Mouse (Mus musculus): ENCODE measurements around the gene Nudt22. TPM values are rescaled to one million over a fixed set of nuclear protein-coding genes. Genes with fewer than 3 reads are reported as not detected.

Gene Nudt22
- total RNA-seq, 2 experiments from 2014 or later, result 27.3 to 29.7 TPM

DNA sequence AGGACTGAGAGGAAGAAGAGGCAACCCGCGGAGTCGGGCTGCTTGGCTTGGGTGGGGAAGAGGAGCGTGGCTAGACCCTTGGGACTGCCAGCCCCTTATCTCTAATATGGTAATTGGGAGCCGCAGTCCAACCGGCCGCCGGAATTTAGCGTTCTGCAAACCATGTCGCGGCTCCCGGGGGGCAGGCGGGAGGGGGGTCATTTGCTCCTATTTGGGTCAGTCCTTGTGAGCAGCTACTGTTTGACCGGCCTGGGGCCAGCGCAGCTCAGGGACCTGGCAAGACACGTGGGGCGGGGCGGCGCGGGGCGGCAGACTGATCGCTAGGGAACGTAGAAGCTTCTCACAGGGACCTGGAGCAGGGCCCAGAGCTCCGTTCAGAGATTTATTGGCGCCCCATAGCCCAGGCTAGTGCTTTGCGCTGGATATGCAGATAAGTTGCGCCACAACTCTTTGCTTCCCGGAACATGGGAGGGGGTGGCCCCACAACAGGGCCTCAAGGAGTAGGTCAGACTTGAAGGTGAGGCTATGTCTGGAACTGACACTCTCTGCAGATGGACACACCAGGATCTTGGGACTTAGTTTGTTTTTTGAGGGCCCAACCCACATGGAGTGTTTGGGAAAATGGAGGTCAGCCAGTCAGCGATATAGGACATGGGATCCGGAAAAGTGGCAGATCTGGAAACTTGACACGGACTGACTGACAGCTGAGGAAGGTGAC is 43.8 kb downstream of the Nudt22 start:
- intact Hi-C loops (cut with DNase I), result loop anchor here (1.0 to 2.0 kb wide), 3 partner anchors 10 to 22 kb away; partner anchors contain the start of genes Gpr137 and Ppp1r14b
- peak; percentile 92 to 93 for DNase-seq

DNA sequence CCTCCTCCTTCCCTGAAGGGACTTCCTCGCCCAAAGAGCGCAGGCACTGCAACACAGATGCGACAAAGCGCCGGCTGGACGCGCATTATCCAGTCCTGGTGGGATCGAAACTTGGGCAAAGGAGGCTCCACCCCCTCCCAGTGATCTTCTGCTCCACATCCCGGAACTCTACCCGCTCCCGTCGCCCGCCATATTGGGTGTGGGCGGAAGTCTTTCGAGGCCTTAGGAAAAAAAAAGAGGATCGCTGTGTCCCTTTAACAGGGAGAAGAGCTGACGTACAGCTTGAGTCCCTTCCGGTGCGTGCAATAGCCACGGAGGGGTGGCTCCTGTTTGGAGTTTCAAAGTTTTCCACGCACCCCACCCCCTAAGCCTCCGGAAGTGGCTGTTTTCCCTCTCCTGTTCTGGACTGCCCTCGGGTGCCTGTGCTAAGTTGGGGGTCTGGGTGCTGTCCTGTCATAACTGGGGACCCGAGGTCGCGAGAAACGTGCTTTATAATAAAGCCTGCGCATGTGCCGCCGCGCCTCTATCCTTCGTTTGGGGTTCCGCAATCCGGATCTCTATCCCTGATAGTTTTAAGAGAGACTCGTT is 44.4 kb downstream of the Nudt22 start:
- intact Hi-C loops (cut with DNase I), result loop anchor here (1.0 kb wide), 1 partner anchor 9 kb away; the partner anchor contains the start of gene Gpr137
- peak; percentile 98 for DNase-seq

DNA sequence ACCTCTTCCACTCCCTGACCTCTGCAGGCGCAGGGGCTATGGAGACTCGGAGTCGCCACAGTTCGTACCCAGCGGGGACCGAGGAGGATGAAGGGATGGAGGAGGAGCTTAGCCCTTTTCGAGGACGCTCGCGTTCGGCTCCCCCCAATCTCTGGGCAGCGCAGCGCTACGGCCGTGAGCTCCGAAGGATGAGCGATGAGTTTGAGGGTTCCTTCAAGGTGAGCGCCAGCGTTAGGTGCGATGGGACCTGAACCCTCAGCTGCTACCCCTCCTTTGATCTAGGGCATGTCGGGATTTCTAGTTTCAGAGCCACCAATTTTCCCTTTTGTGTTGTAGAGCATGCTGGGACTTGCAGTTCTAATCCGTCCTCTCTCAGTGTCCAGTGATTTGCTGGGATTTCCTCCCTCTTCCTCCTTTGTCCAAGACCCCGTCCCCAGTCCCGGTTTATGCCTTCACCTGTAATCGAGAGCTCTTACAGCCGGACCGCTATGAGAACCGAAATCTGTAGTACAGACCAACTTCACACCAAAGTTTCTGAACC is 45.2 kb downstream of the Nudt22 start:
- peak; percentile 68 to 74 for DNase-seq
- intact Hi-C loops (cut with DNase I), result loop anchor here (1.0 kb wide), 1 partner anchor 8 kb away; the partner anchor contains the start of gene Gpr137

DNA sequence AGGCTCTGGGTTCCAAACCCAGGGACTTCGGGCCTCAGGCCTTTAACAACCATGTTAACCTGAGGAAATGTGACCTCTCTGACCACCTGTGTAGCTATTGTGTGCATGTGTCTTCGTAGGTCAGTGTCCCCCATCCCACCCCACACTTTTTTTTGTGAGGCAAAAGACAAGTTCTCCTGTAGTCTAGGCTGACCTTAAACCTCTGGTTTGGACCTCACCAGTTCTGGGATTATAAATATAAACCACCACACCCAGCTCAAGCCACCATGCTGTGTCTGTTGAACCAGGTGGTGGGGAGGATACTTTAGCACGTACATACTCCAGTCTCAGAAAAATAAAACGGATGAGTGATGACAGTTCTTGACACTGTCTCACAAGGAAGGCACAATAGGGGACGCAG is 46.0 kb downstream of the Nudt22 start:
- intact Hi-C loops (cut with DNase I), result no loop called here
- no peak for DNase-seq

DNA sequence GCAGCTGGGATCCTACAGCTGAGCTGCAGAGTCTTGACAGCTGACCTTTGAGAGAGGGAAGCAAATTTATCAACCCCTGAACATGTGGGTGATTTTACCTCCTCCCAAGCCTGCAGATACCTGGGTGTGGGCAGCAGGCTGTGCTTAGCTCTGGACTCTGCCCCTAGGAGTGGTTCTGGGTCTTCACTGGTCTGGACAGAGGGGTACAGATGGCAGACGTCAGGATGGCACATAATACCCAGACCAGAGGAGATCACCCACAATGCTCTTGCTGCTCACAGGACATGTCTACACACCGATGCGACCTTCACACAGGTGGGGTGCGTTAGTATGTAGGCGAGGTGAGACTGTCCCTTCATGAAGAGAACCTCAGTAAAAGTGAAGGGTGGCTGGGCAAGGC is 46.4 kb downstream of the Nudt22 start:
- DNase-seq, result no peak
- intact Hi-C loops (cut with DNase I), result no loop called here

DNA sequence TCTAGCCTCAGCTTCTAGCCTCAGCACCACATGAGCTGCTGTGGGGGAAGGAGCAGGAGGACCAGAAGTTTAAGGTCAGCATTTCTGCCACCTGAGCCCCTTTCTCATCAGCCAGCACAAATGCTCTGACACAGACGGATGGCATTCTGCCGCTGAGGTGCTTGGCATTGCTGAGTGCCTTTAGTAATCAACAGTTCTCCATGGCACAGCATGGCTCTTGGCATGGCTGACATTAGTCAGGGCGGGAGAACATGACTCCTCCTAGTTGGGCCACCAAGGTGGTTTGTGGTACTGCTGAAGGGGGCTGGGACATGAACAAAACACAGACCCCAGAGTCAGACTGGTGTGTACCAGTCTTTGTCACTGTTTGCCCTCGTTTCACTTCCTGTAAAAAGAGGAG is 47.7 kb downstream of the Nudt22 start:
- intact Hi-C loops (cut with DNase I), result no loop called here
- no peak for DNase-seq

DNA sequence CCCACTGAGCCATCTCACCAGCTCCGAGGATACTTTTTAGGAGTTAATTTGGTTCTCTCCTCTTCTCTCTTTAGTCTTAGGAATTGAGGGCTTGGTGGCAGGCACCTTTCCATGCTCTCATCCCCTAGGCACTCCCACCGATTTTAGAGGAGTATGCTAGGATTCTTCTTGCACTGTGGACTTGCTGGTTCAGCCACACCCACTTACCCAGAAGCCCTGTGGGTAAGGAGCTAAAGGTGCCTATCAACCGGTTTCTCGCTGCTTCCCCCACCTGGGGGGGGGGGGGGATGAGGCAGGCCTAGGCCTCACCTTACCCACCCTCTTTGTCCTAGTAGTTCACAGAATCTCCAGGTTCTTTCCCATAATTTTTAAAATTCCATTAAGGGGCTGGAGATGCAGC is 48.2 kb downstream of the Nudt22 start:
- intact Hi-C loops (cut with DNase I), result no loop called here
- no peak for DNase-seq

DNA sequence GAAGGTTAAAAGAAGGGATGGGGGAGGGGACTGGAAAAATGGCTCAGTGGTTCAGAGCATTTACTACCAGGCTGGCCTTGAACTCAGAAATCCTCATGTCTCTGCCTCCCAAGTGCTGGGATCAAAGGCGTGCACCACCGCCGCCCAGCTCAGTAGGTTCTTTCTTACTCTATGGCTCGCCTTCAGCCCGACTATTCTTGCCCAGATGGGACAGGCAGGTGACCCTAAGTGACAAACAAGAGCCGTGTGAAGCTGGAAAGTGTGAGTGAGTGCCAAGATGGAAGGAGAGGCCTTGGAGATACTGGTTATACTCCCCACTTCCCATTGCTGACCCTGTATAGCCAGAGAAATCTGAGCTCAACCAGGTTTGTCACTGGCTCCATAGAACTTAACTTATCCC is 52.2 kb downstream of the Nudt22 start:
- intact Hi-C loops (cut with DNase I), result loop anchor here (2.0 to 5.0 kb wide), 2 partner anchors 34 to 699 kb away; partner anchors contain the start of gene Plcb3
- no peak for DNase-seq

Other genes starting within 250 kb of the Nudt22 start
- 10 to 100 TPM; 22.7 to 25.9 TPM for gene Rps6ka4, start 155.5 kb downstream of the Nudt22 start, total RNA-seq (2021)
- gene Ccdc88b, start 137.9 kb downstream of the Nudt22 start, total RNA-seq (2021), result 1 to 10 TPM in 1 of 2 experiments, under 1 TPM in 1; 0.69 to 1.2 TPM
- gene Trmt112, start 86.4 kb downstream of the Nudt22 start, total RNA-seq (2021), result 10 to 100 TPM; 26.2 to 34.2 TPM
- gene Prdx5, start 86.0 kb downstream of the Nudt22 start, total RNA-seq (2021), result 100 to 1,000 TPM; 455 to 461 TPM
- gene Esrra, start 74.3 kb downstream of the Nudt22 start, total RNA-seq (2021), result 100 to 1,000 TPM; 122 to 125 TPM
- not detected for gene Catsperz, start 70.7 kb downstream of the Nudt22 start, total RNA-seq (2021)
- under 1 TPM in 1 of 2 experiments, not detected in 1; 0.27 TPM for gene Kcnk4, start 61.6 kb downstream of the Nudt22 start, total RNA-seq (2021)
- 10 to 100 TPM; 30.8 to 34.1 TPM for gene Bad, start 54.3 kb downstream of the Nudt22 start, total RNA-seq (2021)
- gene Gpr137, start 53.6 kb downstream of the Nudt22 start, total RNA-seq (2021), result 10 to 100 TPM; 28.8 to 32.4 TPM
- 100 to 1,000 TPM; 168 to 180 TPM for gene Ppp1r14b, start 21.1 kb downstream of the Nudt22 start, total RNA-seq (2021)
- 10 to 100 TPM; 18.1 to 19.3 TPM for gene Plcb3, start 19.6 kb downstream of the Nudt22 start, total RNA-seq (2021)
- 10 to 100 TPM; 14.7 to 19.0 TPM for gene Fkbp2, start 15.6 kb downstream of the Nudt22 start, total RNA-seq (2021)
- 100 to 1,000 TPM; 284 to 285 TPM for gene Vegfb, start 8.5 kb downstream of the Nudt22 start, total RNA-seq (2021)
- gene Dnajc4, start 3.5 kb downstream of the Nudt22 start, total RNA-seq (2021), result 10 to 100 TPM; 59.4 to 62.4 TPM
- 10 to 100 TPM; 21.2 to 21.9 TPM for gene Trpt1, start within 50 bp of the Nudt22 start, total RNA-seq (2021)
- gene Fermt3, start 23.4 kb upstream of the Nudt22 start, total RNA-seq (2021), result 1 to 10 TPM; 5.2 to 6.6 TPM
- gene Stip1, start 43.9 kb upstream of the Nudt22 start, total RNA-seq (2021), result 100 to 1,000 TPM; 104 to 117 TPM
- gene Macrod1, start 60.7 kb upstream of the Nudt22 start, total RNA-seq (2021), result 100 to 1,000 TPM; 168 to 172 TPM
- 1 to 10 TPM; 1.2 to 1.3 TPM for gene Flrt1, start 109.6 kb upstream of the Nudt22 start, total RNA-seq (2021)
- gene Otub1, start 210.2 kb upstream of the Nudt22 start, total RNA-seq (2021), result 100 to 1,000 TPM; 102 to 104 TPM
- 100 to 1,000 TPM; 661 to 717 TPM for gene Cox8a, start 221.5 kb upstream of the Nudt22 start, total RNA-seq (2021)
- gene Naa40, start 245.1 kb upstream of the Nudt22 start, total RNA-seq (2021), result 10 to 100 TPM; 25.5 to 28.7 TPM

Measured in heart, postnatal 10 days (tissue).